26 mouse cellular contexts compared by ENCODE assay signal in genomic region chr11:65186974-65187373, GRCm38 (mm10). TPM values are rescaled to one million over a fixed set of nuclear protein-coding genes. Genes with fewer than 3 reads are reported as not detected.
DNase-seq lines count a peak whose midpoint lies in the region; ATAC-seq and TF ChIP-seq lines count a peak whose summit lies in the region.
"Had no signal": no experiment of that assay in that cellular context is flagged by ENCODE, and none has a peak within 500 bp of the region (broad histone marks: within the 10 kb centered on the region; RNA-seq: fewer than 3 reads in every experiment).

No protein-coding gene starts in this region.

- peaks cover 7% of the 10 kb centered on the region; the same call in 1 of the 2 replicates for H3K4me1 ChIP-seq in heart, embryonic 12.5 days (replicated peaks)
- no peaks in the 10 kb centered on the region for H3K4me1 ChIP-seq in kidney, embryonic 14.5 days (ENCODE audit: control insufficient read depth, insufficient read depth, low read length)
- H3K4me1 ChIP-seq in testis, adult 2 months (ENCODE audit: control insufficient read depth, insufficient read depth, low read length), result peaks cover 4% of the 10 kb centered on the region; the same call in 1 of the 2 replicates
- H3K4me1 ChIP-seq: embryonic facial prominence, embryonic 12.5 days; embryonic facial prominence, embryonic 15.5 days; hindbrain, embryonic 10.5 days; hindbrain, embryonic 13.5 days had no signal

- ATAC-seq in heart, embryonic 12.5 days (ENCODE audit: insufficient number of reproducible peaks, low FRiP score), result no peak
- no peak for ATAC-seq in kidney, embryonic 14.5 days (ENCODE audit: low FRiP score, low TSS enrichment)
- ATAC-seq: forebrain, embryonic 14.5 days; forebrain, postnatal 0 days; hindbrain, embryonic 16.5 days; Patski had no signal

- H3K27ac ChIP-seq in heart, embryonic 12.5 days (ENCODE audit: poor library complexity, severe bottlenecking), result 0 out of 2 replicates have a peak overlapping the region, but pooled peaks have one; percentile 12
- H3K27ac ChIP-seq in kidney, embryonic 14.5 days (ENCODE audit: low read depth, low read length), result no peak overlapping the region
- no peak overlapping the region for H3K27ac ChIP-seq in testis, adult 2 months (ENCODE audit: control insufficient read depth, insufficient read depth, low read depth, low read length)
- H3K27ac ChIP-seq: embryonic facial prominence, embryonic 12.5 days; embryonic facial prominence, embryonic 15.5 days; gastrocnemius, adult 2 months; hindbrain, embryonic 10.5 days; hindbrain, embryonic 13.5 days had no signal

- H3K9me3 ChIP-seq in heart, embryonic 12.5 days (replicated peaks), result no peaks in the 10 kb centered on the region
- no peaks in the 10 kb centered on the region for H3K9me3 ChIP-seq in kidney, embryonic 14.5 days (ENCODE audit: control insufficient read depth, low read length)
- H3K9me3 ChIP-seq: embryonic facial prominence, embryonic 12.5 days; embryonic facial prominence, embryonic 15.5 days; G1E; hindbrain, embryonic 10.5 days; hindbrain, embryonic 13.5 days had no signal

- WGBS in heart, embryonic 12.5 days, result 68% methylated on average over 12 of the region's 12 CpGs
- WGBS in kidney, embryonic 14.5 days, result 81% methylated on average over 12 of the region's 12 CpGs

- H3K4me2 ChIP-seq in heart, embryonic 12.5 days, result no peak overlapping the region
- no peak overlapping the region for H3K4me2 ChIP-seq in kidney, embryonic 14.5 days (replicated peaks; ENCODE audit: low read depth, low read length)
- H3K4me2 ChIP-seq: embryonic facial prominence, embryonic 12.5 days; embryonic facial prominence, embryonic 15.5 days; hindbrain, embryonic 13.5 days had no signal

- no peak overlapping the region for H3K9ac ChIP-seq in heart, embryonic 12.5 days
- no peak overlapping the region; the same call in 1 of the 2 replicates for H3K9ac ChIP-seq in kidney, embryonic 14.5 days (ENCODE audit: low read depth, low read length)
- H3K9ac ChIP-seq: embryonic facial prominence, embryonic 12.5 days; embryonic facial prominence, embryonic 15.5 days; forebrain, postnatal 0 days; hindbrain, embryonic 13.5 days had no signal

- TF ChIP-seq POLR2A in testis, adult 2 months (IDR thresholded peaks at IDR 0.05; ENCODE audit: control insufficient read depth, low read depth, low read length), result no peak

- H3K27me3 ChIP-seq in heart, embryonic 12.5 days (replicated peaks), result no peaks in the 10 kb centered on the region
- no peaks in the 10 kb centered on the region for H3K27me3 ChIP-seq in kidney, embryonic 14.5 days (ENCODE audit: control insufficient read depth, insufficient read depth, low read length)
- H3K27me3 ChIP-seq in testis, adult 2 months (ENCODE audit: control insufficient read depth, insufficient read depth, low read length), result no peaks in the 10 kb centered on the region
- H3K27me3 ChIP-seq: embryonic facial prominence, embryonic 12.5 days; embryonic facial prominence, embryonic 15.5 days; hindbrain, embryonic 13.5 days had no signal

- TF ChIP-seq CTCF in testis, adult 2 months (IDR thresholded peaks at IDR 0.05; ENCODE audit: control insufficient read depth, insufficient read depth, insufficient replicate concordance, low read depth, low read length), result no peak

- no peak overlapping the region for H3K4me3 ChIP-seq in heart, embryonic 12.5 days
- no peak overlapping the region for H3K4me3 ChIP-seq in kidney, embryonic 14.5 days (ENCODE audit: low read length)
- peak overlapping the region; percentile 22 for H3K4me3 ChIP-seq in testis, adult 2 months (ENCODE audit: control insufficient read depth, low read depth, low read length)
- H3K4me3 ChIP-seq: embryonic facial prominence, embryonic 12.5 days; embryonic facial prominence, embryonic 15.5 days; gastrocnemius, adult 2 months; hindbrain, embryonic 10.5 days; hindbrain, embryonic 13.5 days had no signal

- peaks cover 72% of the 10 kb centered on the region for H3K36me3 ChIP-seq in heart, embryonic 12.5 days
- no peaks in the 10 kb centered on the region for H3K36me3 ChIP-seq in kidney, embryonic 14.5 days (ENCODE audit: control insufficient read depth, insufficient read depth, low read length)
- H3K36me3 ChIP-seq in testis, adult 2 months (ENCODE audit: control insufficient read depth, insufficient read depth, low read length), result no peaks in the 10 kb centered on the region
- H3K36me3 ChIP-seq: embryonic facial prominence, embryonic 12.5 days; embryonic facial prominence, embryonic 15.5 days; G1E; hindbrain, embryonic 10.5 days; hindbrain, embryonic 13.5 days had no signal

- no peak for DNase-seq in heart, adult 11 months
- peak; percentile 4 for DNase-seq in kidney, adult 9 months
- DNase-seq in kidney, adult 11 months, result no peak
- DNase-seq in kidney, postnatal 4 days, result peak; percentile 22 to 29
- no peak for DNase-seq in testis, postnatal 14 days (ENCODE audit: low spot score)
- DNase-seq: adrenal gland, postnatal 36 days; cerebellum, adult 18-20 months; cerebellum, adult 9-11 months; cerebellum, postnatal 25 days; forebrain, postnatal 0 days; gastrocnemius, adult 2 months; gastrocnemius, postnatal 14 days; heart, postnatal 36 days had no signal

RNA-seq across cellular contexts. Expression of gene Arhgap44, which starts 24.2 kb away (rescaled TPM):
- polyA plus RNA-seq in heart, embryonic 12.5 days (2016; fragmentation: Nextera tagmentation; extraction: Ambion mirVana), result 13.3 and 15.5 TPM in 2 replicates
- polyA plus RNA-seq in kidney, embryonic 14.5 days (2014; fragmentation: Nextera tagmentation; extraction: Ambion mirVana), result 7.2 TPM in 2 replicates
- 8.6 and 9.8 TPM in 2 replicates for polyA plus RNA-seq in testis, adult 2 months (2012; rRNA removed)
- polyA plus RNA-seq: G1E had no signal

RNA-seq across cellular contexts. Expression of gene 1700086D15Rik, which starts 27.3 kb away (rescaled TPM):
- 0.15 and 0.18 TPM in 2 replicates for polyA plus RNA-seq in heart, embryonic 12.5 days (2016; fragmentation: Nextera tagmentation; extraction: Ambion mirVana)
- polyA plus RNA-seq in kidney, embryonic 14.5 days (2014; fragmentation: Nextera tagmentation; extraction: Ambion mirVana), result not detected in 2 replicates
- polyA plus RNA-seq in testis, adult 2 months (2012; rRNA removed), result 3.8 and 6.4 TPM in 2 replicates
- polyA plus RNA-seq: embryonic facial prominence, embryonic 12.5 days; embryonic facial prominence, embryonic 15.5 days; forebrain, embryonic 11.5 days; forebrain, embryonic 14.5 days; G1E; heart, embryonic 14.5 days; hindbrain, embryonic 10.5 days; hindbrain, embryonic 13.5 days; Patski had no signal

Comparison
In these comparisons a context has a peak if more than half of its experiments do, and no peak if none do; other contexts are left out.
1. DNase-seq: peak in kidney, adult 9 months (single experiment) and kidney, postnatal 4 days (2 of 2); none in heart, adult 11 months (single experiment), kidney, adult 11 months (single experiment) and testis, postnatal 14 days (single experiment).